Mouse (Mus musculus): ENCODE measurements at regions not wholly inside any gene's neighbourhood (a gene's known extent, or its start where the extent isn't known, plus 50 kb on each side); places are given as distances from the start of the nearest gene placed in this dataset.

GRCm38 (mm10) chr7:129922291-129922690, 330.6 kb downstream of the Wdr11 start:
- ATAC-seq, result no peak

- no peak for ATAC-seq
Measured at GRCm38 (mm10) chr7:129936731-129937130, 345.1 kb downstream of the Wdr11 start.

GRCm38 (mm10) chr7:129937715-129938114, 346.1 kb downstream of the Wdr11 start:
- ATAC-seq, result no peak

DNA sequence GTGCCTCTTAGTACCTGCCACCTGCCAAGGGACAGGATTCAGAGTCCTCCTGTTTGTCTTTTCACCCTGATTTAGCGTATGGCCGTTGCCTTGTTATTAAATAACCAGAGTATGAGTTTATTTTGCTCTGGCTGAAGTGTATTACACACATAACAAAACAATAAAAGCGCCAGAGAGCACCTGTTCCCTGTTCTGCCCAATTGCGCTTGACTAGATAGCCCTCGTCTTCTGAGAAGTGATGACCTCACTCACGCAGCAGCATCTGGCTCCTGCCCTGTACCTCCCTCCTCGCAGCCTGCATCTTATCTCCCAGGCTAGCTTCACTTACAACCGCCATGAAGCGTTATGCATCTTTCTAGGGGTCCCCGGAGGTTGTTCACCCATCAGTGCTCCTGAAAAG, 346.5 kb downstream of the Wdr11 start:
- ATAC-seq, result no peak

- ATAC-seq, result no peak
Measured at GRCm38 (mm10) chr7:129939266-129939665, 347.6 kb downstream of the Wdr11 start.

GRCm38 (mm10) chr7:129941311-129942029, 349.8 kb downstream of the Wdr11 start:
- no peak for ATAC-seq

GRCm38 (mm10) chr7:129948613-129949110, 357.0 kb downstream of the Wdr11 start:
- ATAC-seq, result no peak

DNA sequence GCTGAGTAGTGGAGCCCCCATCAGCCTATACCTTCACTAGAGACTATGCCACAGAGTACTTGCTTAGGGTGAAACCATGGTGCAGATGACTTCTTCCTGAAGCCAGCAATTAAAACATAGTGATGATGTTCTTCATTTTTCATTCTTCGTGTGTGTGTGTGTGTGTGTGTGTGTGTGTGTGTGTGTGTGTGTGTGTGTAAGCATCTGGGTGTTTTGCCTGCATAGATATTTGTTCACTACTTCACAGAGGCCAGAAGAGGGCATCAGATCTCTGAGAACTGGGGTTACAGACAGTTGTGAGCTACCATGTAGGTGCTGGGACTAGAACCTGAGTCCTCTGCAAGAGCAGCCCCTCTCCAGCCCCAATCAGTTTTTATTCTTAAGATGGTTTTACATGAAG, 358.8 kb downstream of the Wdr11 start:
- no peak for ATAC-seq

- ATAC-seq, result no peak
Measured at GRCm38 (mm10) chr7:129958379-129958778, 366.7 kb downstream of the Wdr11 start.

- no peak for ATAC-seq
Measured at GRCm38 (mm10) chr7:129962575-129962974, 370.9 kb downstream of the Wdr11 start.

- ATAC-seq, result no peak
Measured at GRCm38 (mm10) chr7:129964192-129964591, 372.5 kb downstream of the Wdr11 start.

DNA sequence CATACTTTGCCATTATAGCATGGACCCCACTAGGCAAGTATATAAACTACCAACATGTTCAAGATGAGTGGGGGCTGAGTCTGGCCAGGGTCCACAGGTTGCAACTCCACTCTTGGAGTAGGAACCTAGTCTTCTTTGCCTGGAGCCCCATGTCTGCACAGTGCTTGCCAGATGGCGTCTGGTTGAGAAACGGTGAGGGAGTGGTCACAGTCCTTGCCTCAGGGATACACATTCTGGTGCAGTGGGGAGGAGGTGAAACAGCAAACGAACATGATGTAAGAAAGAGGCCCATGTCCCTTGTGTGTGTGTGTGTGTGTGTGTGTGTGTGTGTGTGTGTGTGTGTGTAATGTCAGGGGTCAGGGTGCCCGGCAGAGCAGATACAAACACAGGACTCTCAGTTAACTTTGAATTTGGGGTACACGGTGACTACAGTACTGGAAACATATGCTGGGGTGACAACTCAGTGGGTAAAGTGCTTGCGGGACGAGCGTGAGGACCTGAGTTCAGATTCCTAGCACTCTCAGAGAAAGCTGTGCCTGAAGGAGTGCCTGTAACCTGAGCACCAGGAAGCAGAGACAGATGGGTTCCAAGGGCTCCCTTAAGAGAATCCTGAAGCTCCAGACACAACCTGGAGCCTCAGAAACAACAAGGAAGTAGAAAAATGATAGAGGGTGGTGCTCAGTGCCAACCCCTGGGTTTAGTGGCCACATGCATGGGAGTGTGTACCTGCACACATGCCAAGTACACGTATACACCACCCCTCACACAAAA, 373.8 kb downstream of the Wdr11 start:
- ATAC-seq, result no peak

DNA sequence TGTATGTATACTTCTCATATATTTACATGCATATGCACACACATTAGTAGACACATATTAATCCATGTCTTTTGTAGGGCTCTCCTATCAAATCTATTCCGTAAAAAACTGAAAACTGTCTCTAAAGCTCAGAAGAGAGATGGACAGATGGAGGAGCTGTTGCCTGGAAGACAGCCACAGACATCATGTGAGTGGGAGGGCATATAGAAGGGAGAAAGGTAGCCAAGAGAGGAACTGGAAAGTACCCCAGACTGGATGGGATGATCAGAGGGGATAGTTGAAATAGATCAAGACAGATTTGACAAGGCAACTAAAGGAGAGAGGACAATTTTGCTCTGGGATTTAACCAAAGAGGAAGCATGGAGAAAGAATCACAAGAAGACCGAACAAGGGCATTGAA, 375.1 kb downstream of the Wdr11 start:
- no peak for ATAC-seq

DNA sequence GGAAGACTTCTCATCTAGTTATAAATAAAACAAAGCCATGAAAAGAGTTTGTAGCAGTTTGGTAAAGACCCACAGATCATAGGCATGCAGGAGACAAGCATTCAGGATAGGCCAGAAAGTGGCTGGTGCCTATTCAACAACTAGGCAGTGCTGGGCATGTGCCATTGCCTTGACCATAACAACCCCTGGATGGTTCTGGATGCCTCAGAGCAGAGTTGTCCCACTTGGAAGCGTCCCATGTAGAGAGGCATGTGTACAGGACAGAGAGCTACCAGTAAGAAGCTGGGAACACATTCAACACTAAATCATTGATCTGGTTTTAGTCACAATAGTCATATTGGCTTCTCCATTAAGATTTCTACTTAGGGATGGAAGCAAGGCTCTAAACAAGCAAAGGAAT, 378.5 kb downstream of the Wdr11 start:
- ATAC-seq, result no peak

DNA sequence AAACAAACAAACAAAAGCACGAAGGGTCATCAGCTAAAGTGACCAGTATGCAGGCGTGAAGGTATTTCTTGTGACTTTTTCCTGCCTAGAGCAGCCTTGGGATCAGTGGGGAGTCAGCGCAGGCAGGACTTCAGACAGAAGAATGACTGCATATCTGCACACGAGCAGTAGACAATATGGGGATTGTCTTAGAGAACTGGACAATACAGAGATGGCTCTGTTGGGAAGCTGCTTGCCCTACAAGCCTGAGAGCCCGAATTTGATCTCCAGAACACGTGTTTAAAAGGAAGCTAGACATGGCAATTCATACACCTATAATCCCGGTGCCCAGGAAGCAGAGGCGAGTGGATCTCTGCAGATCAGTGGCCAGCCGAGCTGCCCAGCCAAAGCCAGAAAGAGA, 382.5 kb downstream of the Wdr11 start:
- no peak for ATAC-seq

- no peak for ATAC-seq
Measured at GRCm38 (mm10) chr7:129974837-129975236, 383.2 kb downstream of the Wdr11 start.

DNA sequence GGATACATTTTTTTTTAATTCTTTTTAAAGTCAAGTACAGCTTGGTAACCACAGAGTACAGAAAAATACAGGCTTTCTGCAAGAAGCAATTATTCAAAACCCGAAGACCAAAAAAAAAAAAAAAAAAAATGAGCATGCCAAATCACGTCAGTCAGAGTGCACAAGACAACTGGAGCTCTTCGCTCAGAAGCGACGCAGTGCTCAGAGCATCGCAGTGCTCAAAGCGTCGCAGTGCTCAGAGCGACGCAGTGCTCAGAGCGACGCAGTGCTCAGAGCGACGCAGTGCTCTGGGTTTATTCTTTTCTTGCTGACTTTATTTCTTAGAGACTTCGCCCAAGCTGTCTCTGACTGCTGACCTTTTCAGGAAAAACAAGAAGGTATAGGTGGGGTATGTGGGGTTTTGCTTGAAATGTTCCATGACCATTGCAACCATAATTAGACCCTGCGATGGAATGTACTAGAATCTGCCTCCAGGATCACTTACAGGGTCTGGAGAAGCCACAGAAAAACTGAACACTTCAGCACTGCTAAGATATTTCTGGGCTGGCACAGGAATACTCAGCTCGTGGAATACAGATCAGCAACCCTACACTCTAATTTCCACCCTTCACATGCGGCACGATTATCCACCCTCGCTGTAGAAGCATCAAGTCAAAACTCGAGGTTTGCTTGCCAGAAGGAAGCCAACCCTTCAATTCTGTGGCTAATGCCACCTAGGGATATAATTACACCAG, 384.3 kb downstream of the Wdr11 start:
- no peak for ATAC-seq

- no peak for ATAC-seq
Measured at GRCm38 (mm10) chr7:129978576-129978975, 386.9 kb downstream of the Wdr11 start.

DNA sequence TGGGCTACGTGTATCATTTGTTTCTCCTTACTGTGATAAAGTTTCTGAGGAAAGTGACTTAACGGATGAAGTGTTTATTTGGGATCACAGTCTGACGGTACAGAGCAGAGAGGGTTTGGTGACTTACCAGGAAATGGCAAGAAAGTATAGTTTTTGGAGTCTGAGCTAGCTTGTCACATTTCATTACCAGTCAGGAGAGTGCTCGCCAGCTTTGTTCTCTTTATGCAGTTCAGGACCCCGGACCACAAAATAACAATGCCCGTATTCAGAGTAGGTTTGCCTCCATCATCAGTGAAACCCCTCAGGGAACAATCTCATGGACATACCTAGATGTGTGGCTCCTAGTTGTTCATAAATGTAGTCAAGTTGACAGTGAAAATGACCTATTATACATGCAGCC, 387.7 kb downstream of the Wdr11 start:
- ATAC-seq, result no peak

- no peak for ATAC-seq
Measured at GRCm38 (mm10) chr7:129980501-129980900, 388.8 kb downstream of the Wdr11 start.

- ATAC-seq, result no peak
Measured at GRCm38 (mm10) chr7:129982411-129982810, 390.7 kb downstream of the Wdr11 start.

GRCm38 (mm10) chr7:129983601-129984120, 392.0 kb downstream of the Wdr11 start:
- ATAC-seq, result no peak

DNA sequence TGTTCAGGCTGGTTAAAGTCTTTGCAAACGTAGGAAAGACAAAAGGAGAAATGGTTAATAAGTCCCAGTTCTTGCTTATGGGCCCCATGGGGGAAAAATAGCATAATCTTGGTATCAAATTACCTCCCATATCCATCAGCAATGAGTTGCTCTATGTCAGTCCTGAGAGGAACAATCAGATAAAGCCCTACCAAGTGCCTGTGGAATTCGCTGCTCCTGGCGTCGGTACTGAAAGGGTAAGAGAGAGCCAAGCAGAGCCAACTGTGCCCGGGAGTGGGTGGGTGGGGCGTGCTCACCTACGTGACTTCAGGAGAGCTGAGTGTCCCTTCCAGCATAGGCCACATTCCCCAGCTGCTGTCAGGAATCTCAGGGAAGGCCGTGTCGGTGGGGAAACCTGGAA, 392.7 kb downstream of the Wdr11 start:
- no peak for ATAC-seq
